Mouse (Mus musculus) monocyte, adult 5-6 weeks (primary cell): ENCODE results near the gene Lonp2. TPM values are rescaled to one million over a fixed set of nuclear protein-coding genes. Genes with fewer than 3 reads are reported as not detected.

Experiments used
- ATAC-seq: fragments of 153-309, 156-312 bp; replicated peaks from 2 replicates; pipeline ENCODE4 v1.8.0; 2017; ENCODE audit warnings: mild to moderate bottlenecking; ENCODE audit not compliant: low TSS enrichment, insufficient number of reproducible peaks, severe bottlenecking, poor library complexity, low FRiP score
- total RNA-seq: library from RNA; stranded (forward); fragments of 200-1000, 200-491, 200-594 nt; gene quantifications from 3 replicates; pipeline ENCODE4 v1.2.3, GENCODE M21; 2017

Lonp2 gene
- 61.5 to 94.5 TPM (median 63.1 TPM) in 3 replicates for total RNA-seq

DNA sequence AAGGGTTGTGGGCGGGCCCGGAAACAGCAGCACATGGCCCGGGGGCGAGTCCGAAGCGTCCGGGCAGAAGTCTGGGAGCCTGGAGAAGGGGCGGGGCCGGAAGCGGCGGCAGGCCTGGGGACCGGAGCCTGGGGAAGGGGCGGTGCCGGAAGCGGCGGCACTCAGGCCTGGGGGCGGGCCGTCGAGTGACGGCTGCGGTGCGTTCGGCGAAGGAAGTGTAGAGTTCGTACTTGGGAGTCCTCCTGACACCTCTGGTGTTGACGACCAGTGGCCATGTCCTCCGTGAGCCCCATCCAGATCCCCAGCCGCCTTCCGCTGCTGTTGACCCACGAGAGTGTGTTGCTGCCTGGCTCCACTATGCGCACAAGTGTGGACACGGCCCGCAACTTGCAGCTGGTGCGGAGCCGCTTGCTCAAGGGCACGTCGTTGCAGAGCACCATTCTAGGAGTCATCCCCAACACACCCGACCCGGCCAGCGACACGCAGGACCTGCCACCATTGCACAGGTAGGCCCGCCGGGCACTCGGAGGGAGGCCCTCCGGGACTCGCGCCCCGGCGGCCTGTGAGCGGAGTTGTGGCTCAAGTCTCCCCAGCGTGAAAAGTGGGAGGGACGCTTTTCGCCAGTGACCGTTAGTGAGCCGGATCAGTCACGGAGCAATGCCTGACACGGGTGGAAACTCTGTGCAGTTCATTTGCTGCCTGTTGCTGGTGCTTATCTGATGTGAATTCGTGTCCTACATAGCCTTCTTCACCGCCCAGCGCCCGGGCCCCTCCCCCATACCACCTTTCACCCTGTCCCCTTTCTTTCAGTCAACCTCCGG is at the start of gene Lonp2:
TSS of gene Lonp2 (plus strand) at position 133 of the 821 bp plus-strand sequence.
- ATAC-seq = peak; percentile 91

DNA sequence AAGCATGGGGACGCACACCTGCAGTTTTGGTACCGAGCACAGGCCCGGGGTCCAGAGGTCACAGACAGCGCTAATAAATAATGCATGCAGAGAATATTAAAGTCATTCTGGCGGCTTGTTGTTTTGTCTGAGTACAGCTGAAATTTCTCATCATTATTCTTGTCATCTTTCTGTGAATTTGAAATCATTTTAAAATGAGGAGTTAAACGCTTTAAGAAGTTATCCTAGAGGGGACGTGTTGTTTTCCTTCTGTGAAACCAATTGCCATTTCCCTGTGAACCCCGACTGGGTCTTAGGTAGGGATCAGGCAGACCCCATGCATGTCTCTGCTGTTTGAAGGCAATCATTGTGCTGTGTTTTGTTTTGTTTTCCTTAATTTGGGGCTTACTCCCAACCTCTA is 46.3 kb upstream of the Lonp2 start:
- ATAC-seq = no peak

DNA sequence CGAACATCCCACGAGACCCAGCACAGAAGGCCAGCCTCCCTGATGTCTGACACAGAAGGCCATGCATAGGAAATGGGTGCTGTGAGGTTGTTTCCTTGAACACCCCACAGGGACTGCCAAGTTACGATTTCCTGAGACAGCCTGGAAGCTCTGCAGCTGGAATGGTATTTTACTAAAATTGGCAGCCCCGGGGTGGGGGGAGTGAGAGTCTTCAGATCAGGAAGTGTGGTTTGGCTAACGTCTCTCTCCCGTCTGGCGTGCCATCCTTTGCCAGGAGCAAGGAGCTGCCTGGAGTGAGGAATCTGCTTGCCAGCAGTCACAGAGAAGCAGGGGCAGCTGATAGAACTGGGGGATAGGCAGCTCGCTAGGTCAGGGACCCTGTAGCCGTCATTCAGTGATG is 45.8 kb upstream of the Lonp2 start:
- no peak for ATAC-seq

DNA sequence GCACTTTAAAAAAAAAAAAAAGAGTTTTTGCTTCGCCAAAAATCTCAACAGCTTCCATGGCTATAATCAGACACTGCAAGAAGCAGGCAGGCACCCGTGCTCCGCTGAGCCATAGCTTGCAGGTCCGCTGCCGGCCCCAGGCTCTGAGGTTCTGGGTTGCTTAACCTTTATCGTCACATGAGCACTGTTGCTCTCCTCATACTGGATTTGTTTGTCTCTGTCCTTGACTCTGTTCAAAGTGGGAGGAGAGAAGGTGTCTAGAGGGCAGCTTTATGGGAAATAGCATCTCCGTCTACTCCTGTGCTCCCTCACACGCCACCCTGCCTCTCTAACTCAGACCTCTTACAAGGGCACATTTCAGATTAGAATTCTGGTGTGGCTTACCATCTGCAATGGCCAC is 45.1 kb upstream of the Lonp2 start:
- ATAC-seq = no peak

DNA sequence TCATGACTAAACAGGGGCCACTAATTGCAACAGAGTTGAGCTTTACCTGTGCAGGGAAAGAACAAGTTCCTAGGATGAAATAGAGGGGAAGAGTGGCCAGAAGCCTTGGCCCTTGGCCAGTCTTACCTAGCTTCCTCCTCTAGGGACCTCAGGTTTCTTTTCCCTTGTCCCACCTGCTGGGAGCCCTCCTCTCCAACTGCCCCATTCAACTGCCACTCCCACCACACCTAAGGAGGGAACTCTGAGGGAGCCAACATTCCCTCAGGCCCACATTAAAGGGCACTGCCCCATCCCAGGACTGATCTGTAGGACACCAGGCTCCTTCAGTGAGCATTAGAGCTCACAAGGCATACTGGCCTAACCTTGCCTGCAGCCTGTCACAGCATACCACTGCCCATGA is 43.4 kb upstream of the Lonp2 start, which contains the start of gene Abcc12:
TSS of gene Abcc12 (minus strand) at position 229 of the 400 bp plus-strand sequence.
- no peak for ATAC-seq

DNA sequence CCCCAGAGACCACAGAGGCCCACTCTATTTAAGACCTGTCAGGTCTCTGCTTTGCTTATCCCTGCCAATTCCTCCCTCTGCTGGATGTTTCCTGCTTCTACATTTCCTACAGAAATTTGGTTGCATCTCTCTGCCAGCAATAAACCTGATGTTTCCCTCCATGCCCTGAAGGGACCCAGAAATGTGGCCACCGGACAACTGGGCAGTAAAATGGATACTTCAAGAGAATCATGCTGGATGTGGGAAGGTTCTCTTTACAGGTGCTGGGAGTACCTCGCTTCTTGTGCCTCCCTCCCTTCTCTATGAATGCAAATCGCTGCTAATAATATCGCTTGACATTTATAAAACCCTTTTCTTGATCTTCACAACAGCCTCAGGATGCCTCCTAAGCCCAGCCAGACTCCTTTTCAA is 41.9 kb upstream of the Lonp2 start:
- ATAC-seq = no peak

DNA sequence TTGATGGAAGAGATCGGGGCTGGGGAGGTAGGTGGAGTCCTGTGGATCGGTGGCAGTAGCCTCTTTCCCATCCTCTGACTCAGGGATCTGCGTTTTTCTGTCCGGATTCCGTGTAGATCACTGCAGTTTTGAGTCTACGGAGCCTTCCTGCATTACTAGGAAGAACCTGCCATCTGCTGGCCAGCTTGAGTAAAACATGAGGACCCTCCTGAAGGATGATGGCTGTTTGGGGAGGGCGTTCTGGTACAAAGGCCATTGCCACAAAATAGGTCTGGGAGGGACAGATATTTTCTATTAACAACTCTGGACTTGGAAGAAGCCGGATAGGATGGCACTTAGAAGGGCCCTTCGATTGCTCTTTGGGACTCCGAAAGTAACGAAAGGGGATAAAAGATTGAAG is 38.7 kb upstream of the Lonp2 start:
- peak; percentile 62; the same call in 1 of the 2 replicates for ATAC-seq

DNA sequence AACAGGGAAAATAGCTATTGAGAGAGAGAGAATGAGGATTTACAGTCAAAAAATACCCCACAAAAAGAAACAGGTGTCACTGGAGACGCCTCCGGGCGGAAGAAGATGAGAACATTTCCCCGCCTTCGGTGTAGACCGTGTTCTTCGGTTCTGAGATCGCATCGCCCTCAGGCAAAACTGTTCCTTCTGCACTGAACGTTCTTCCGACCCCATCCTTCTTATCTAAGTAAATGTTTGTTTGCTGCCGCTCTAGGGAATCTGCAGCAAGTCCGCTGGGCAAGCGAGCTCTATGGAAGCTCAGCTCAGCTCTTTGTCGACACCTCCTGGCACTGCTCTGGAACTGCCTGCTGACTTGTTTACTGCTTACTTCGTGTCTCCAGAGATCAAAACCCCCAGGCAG is 38.3 kb upstream of the Lonp2 start:
- peak; percentile 80 for ATAC-seq

DNA sequence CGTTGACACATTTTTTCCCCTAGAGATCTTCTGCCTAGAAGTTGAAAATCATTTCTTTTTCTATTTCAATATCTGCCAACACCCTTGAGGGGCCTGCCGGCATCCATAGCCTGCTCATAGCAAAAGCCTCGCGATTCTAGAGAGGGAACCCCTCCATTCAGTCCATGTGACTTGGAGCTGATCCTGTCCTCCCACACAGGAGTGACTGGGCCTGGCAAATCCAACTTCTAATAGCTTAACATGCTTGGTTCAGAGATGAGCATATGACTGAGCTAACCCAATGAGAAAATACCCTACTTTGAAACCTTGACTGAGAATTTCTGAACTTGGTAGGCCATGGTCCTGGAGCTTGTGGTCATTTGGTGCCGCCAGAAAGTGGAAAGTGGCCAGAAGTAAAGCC is 37.8 kb upstream of the Lonp2 start:
- no peak for ATAC-seq

DNA sequence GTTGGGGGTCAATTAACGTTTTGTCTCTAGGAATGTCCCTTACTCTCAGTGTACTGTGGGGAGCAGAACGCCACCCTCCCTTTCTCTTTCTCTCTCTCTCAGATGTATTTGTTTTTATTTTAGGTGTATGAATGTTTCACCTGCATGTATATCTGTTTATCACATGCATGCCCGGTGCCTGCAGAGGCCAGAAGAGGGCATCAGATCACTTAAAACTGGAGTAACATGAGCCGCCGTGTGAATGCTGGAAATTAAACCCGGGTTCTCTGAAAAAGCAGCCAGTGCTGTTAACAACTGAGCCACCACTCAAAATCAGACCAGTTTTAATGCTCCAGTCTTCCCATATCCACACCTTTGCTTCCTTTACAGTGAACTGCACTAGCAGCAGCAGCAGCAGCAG is 37.2 kb upstream of the Lonp2 start:
- ATAC-seq = no peak

DNA sequence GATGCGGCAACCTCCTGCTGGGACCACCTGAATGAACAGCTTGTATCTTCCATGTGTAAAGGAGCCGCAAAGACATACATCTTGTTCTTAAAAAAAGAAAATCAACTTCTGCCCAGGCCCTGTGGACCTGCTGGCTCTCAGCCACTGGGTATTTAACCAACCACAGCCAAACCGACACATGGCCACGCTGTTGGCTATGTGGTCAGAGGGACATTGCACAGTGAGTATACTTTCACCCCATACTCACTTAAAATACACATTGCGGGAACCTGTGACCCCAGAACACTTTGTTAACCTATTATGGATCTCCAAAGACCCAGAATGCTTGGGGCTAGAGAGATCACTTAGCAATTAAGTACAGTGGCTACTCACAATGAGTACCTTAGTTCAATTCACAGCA is 35.5 kb upstream of the Lonp2 start:
- ATAC-seq = no peak

DNA sequence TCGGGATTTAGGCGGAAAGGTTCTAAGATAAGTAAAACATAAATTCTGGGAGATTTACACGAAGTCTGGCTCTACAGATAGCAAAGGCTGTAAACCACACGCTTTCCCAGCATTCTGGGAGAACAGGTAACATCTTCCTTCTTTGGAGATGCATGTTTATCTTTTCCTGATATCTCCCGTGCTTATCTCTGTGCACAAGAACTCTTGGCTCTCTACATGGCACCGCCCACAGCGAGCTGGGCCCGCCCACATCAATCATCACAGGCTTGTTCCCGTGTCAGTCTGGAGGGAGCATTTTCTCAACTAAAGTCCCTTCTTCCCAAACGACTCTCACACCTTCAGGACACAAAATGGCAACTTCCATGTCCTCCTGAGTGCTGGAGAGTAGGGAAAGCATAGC is 30.7 kb upstream of the Lonp2 start:
- no peak for ATAC-seq

DNA sequence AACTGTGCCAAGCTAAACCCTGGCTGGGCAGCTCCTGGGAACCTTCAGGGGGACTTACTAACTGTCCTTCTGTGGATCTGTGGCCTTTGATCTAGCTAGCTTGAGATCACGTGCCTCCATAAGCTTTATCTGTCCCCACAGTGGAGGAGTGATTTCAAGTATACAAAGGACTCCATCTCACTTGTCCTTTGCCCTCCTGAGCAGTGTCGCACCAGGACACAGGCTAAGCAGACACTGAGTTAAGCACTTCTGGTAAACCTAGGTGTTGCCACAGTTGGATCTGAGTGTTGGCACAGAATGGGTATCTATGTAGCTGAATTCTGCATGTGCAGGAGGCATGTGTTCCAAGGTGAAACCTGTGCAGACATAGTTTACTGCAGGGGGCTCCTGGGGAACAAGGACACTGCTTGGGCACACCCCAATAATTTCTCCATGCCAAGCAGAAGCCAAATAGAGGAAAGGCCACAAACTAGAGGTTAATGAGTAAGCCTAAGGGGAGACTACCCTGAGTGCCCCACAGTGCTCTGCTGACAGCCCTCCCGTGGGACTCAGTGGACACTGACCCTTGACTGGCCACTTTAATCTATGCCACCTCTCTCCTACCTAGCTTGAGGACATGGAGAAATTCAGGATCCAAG is 29.6 kb upstream of the Lonp2 start:
- ATAC-seq = no peak

DNA sequence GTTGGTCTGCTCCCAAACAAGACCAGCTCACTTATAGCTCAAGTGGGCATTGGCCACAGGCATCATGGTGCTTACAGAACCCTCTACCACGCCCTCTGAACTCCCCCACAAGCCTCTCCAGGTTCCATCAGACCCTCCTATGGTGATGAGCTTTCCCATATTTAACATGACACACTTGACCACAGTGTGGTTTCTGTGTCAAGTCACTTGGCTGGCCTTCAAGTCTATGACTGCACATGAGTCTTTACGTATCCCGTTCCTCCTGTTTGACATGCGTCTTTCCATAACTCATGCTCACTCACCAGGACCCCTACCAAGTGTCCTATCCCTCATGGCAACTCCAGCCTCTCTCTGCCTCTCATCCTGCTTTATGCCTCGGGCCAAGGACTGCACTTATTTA is 28.2 kb upstream of the Lonp2 start:
- no peak for ATAC-seq

DNA sequence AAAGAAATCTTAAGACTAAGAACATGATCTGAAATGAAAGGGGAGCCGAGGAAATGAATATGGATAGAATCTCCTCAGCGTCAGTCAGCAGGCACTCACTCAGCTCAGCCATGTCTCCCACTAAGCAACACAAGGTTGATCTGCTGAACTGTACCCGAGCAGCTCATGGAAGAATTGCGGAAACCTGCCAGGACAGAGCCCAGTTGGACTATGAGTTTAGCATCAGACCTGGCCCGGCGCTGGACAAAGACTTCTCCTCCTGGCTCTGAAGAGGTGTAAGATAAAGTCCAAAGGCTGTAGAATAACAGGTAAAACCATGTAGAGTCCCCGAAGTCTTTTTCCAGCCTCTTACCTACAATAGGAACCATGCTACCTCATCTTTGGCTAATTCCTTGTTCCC is 26.2 kb upstream of the Lonp2 start:
- ATAC-seq = no peak

DNA sequence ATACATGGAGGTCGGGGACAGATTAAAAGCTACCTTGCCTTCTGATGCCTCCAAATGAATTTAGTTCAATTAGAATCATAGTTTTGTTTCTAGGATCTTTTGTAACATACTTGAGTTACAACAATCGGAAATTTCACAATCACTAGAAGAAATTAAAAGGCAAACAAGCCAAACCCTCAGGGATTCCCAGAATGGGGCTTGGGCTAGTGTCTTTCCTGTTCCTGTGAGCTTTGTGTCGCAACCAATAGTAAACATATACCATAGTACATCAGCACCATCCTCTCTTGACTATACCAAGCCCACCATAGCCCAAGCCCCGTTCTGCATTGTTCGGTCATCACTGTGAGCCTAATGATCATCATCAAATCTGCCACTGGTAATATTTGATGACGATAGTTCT is 24.5 kb upstream of the Lonp2 start:
- ATAC-seq = no peak

DNA sequence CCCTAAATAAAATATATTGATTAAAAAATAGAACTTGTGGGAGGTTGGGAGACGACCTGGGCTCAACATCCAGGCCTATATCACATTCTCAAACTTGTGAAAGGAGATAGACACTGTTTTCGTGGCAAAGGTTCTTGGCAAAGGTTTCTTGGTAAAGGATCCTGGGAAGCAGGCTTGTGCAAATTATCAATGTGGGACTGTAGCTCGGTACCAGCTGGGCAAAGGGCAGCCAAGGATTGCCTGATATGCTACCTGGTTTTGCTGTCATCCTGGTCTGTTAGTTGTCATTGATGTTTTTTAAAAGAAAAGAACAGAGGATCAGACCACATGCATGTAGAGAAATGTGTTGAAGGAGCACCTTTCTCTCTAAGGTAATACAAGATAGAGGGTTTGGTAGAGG is 23.5 kb upstream of the Lonp2 start:
- no peak for ATAC-seq

DNA sequence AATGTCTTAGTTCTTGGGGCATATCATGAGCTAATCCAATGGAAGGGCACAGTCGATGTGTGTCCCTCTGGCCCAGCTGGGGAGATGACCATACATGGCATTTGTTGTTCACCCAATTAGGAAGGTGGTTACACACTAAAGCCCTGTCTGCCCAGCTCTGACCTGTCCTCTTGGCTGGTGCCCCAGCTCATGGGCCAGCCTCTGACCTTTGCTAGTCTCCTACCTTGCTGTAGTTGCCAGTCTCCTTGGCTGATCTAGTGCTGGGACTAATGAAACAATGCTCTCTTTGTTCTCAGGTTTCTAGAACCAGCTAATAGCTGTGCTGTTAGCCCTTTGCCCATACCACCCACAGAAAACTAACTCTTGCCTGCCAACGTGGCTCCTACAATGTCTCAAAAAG is 20.7 kb upstream of the Lonp2 start:
- no peak for ATAC-seq

DNA sequence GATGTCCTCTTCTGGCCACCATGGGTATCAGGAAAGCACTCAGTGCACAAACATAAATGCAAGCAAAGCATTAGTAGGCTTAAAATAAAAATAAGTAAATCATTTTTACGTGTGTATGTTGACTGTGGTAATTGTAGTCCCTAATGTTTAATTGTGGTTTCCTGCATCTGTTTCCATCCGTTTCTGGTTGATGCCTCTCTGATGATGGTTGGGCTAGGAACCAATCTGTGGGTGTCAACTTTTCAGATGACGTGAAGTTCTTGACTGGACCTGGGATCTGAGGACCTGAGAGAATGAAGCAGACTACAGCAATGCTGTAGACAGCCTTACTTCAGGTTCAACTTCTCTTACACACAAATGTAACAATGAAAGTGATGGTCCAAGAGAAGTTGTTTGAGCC is 19.2 kb upstream of the Lonp2 start:
- ATAC-seq = no peak

DNA sequence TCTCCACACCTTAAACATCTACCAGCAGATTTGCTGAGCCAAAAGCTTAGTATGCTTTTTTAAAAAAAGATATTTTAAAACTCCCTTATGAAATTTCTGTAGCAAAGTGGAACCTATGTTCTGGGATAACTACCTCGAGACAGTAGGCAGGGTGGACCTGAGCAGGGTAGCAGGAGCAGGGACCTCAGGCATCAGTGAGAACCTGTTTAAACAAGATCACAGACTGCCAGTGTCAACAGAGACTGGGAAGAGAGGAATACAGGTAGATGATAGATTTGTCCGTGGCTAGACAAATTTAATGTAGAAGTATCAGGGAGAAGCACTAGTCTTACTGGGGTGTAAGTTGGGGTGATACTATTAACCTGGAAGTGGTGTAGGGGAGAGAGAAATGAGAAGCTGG is 10.0 kb upstream of the Lonp2 start:
- no peak for ATAC-seq
